Mouse (Mus musculus): ENCODE results near the gene Hoxc9. TPM values are rescaled to one million over a fixed set of nuclear protein-coding genes. Genes with fewer than 3 reads are reported as not detected.
A peak's percentile ranks its signal among the peaks of the same experiment; 100 is the strongest.

The Hoxc9 gene
- total RNA-seq, 1 experiment, result 0.54 TPM

DNA sequence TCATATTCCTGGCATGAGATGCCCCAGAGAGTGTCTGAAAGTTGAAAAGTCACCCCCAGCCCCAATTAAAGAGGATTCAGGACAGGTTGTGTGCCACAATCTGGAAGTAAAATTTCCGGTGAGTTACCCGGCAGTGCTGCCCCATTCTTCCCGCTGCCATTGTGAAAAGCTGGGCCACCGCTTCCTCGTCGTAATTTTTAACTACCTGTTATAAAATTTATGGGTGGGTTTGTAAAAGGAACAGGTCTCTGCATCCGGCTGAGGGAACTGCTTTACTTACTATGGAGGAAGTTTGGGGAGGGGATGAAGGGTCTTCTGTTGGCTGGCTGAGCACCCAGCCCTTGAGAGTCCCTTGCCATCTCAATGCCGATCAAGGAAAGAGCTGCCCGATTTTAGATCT, 20.3 kb downstream of the Hoxc9 start:
- Histone ChIP-seq H3K9me3 (ENCODE audit: control insufficient read depth, insufficient read depth, low read depth, low read length) (no peaks in the 10 kb centered on the region), H3K4me1 (ENCODE audit: control insufficient read depth in 2 of 2, insufficient read depth in 2 of 2, low read length in 2 of 2, poor library complexity in 1 of 2) (peaks cover 0 to 3% of the 10 kb centered on the region in 2 experiments; a peak in 1 of 4 replicates), H3K9ac (ENCODE audit: insufficient read depth, low read depth, low read length, poor library complexity, severe bottlenecking) (no peak overlapping the region), H3K27ac (ENCODE audit: insufficient read depth, low read depth, low read length, poor library complexity, severe bottlenecking) (no peak overlapping the region), H3K36me3 (ENCODE audit: control insufficient read depth, insufficient read depth, low read length, poor library complexity, severe bottlenecking) (no peaks in the 10 kb centered on the region), H3K4me3 (ENCODE audit: insufficient read depth in 1 of 2, low read depth in 1 of 2, low read length in 2 of 2, poor library complexity in 1 of 2, severe bottlenecking in 1 of 2) (no peak overlapping the region)
- no peak for DNase-seq (ENCODE audit: low read depth, low spot score)
- no peak for TF ChIP-seq MAFK (IDR thresholded peaks at IDR 0.05; ENCODE audit: insufficient read depth, low read depth, low read length)
- TF ChIP-seq HCFC1 (IDR thresholded peaks at IDR 0.05; ENCODE audit: borderline replicate concordance, insufficient read depth, low read length), result no peak
- TF ChIP-seq CHD2 (IDR thresholded peaks at IDR 0.05; ENCODE audit: low read depth, low read length), result no peak
- no peak for TF ChIP-seq ZNF384 (IDR thresholded peaks at IDR 0.05; ENCODE audit: low read depth, low read length)
- TF ChIP-seq ZC3H11A (IDR thresholded peaks at IDR 0.05; ENCODE audit: borderline replicate concordance, low read depth, low read length), result no peak
- in situ Hi-C loops (cut with MboI; ENCODE audit: low sequenced_read_pairs in 2 of 2, unreplicated experiment in 2 of 2), result loop anchor here (5.0 to 25.0 kb wide), 2 partner anchors 34 to 316 kb away; partner anchors contain the start of gene Gpr84 (in 1 of the 2)

DNA sequence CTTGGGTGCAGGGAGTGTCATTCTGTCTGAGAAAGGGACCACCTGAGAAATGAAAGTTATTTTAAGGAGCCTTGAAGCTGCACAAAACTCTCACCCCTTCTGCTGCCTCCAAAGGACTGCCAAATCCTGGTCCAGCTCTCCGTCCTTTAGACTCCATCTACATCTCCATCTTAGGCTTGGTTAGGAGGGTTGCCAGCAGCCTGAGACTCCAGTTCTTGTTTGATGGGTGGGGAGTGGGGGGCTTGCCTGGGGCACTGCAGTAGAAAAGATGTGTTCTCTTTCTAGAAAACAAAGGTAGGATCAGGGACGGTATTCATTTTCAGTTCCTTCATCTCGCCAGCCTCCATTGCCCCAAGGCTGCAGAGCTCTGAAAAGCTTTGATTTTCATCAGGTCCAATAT, 21.2 kb downstream of the Hoxc9 start:
- Histone ChIP-seq H3K9me3 (ENCODE audit: control insufficient read depth, insufficient read depth, low read depth, low read length) (no peaks in the 10 kb centered on the region), H3K4me3 (ENCODE audit: insufficient read depth in 1 of 2, low read depth in 1 of 2, low read length in 2 of 2, poor library complexity in 1 of 2, severe bottlenecking in 1 of 2) (no peak overlapping the region), H3K9ac (ENCODE audit: insufficient read depth, low read depth, low read length, poor library complexity, severe bottlenecking) (no peak overlapping the region), H3K36me3 (ENCODE audit: control insufficient read depth, insufficient read depth, low read length, poor library complexity, severe bottlenecking) (no peaks in the 10 kb centered on the region), H3K4me1 (ENCODE audit: control insufficient read depth in 2 of 2, insufficient read depth in 2 of 2, low read length in 2 of 2, poor library complexity in 1 of 2) (peaks cover 0 to 3% of the 10 kb centered on the region in 2 experiments; a peak in 1 of 4 replicates), H3K27ac (ENCODE audit: insufficient read depth, low read depth, low read length, poor library complexity, severe bottlenecking) (no peak overlapping the region)
- TF ChIP-seq CHD2 (IDR thresholded peaks at IDR 0.05; ENCODE audit: low read depth, low read length), result no peak
- no peak for TF ChIP-seq ZNF384 (IDR thresholded peaks at IDR 0.05; ENCODE audit: low read depth, low read length)
- TF ChIP-seq MAFK (IDR thresholded peaks at IDR 0.05; ENCODE audit: insufficient read depth, low read depth, low read length), result no peak
- no peak for TF ChIP-seq ZC3H11A (IDR thresholded peaks at IDR 0.05; ENCODE audit: borderline replicate concordance, low read depth, low read length)
- TF ChIP-seq HCFC1 (IDR thresholded peaks at IDR 0.05; ENCODE audit: borderline replicate concordance, insufficient read depth, low read length), result no peak
- DNase-seq (ENCODE audit: low read depth, low spot score), result no peak
- in situ Hi-C loops (cut with MboI; ENCODE audit: low sequenced_read_pairs in 2 of 2, unreplicated experiment in 2 of 2), result loop anchor here (5.0 to 25.0 kb wide), 2 partner anchors 35 to 315 kb away; partner anchors contain the start of gene Gpr84 (in 1 of the 2)

DNA sequence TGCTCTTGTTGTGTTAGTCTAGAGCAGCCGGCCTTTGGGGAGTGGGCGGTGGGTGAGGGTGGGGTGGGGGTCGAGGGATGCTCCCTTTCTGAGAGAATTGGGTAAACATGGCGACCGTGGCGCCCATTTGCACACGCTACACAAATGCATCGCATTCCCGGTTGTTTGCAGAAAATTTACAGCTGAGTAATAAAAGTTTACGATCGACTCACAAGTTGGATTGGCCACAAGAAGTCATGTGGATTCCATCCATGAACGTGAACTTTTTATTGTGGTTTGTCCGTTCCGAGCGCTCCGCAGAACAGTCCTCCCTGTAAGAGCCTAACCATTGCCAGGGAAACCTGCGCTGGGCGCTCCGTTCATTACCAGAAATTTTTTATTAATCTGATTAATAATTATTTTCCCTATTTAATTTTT, 21.7 kb downstream of the Hoxc9 start, which contains the start of gene Hoxc6:
TSS of gene Hoxc6 (plus strand) at position 319 of the 417 bp plus-strand sequence.
- Histone ChIP-seq H3K27ac (ENCODE audit: insufficient read depth, low read depth, low read length, poor library complexity, severe bottlenecking) (no peak within 1 kb of the TSS), H3K4me1 (ENCODE audit: control insufficient read depth in 2 of 2, insufficient read depth in 2 of 2, low read length in 2 of 2, poor library complexity in 1 of 2) (peaks cover 0 to 3% of the 10 kb centered on the region in 2 experiments; a peak in 1 of 4 replicates), H3K4me3 (ENCODE audit: insufficient read depth in 1 of 2, low read depth in 1 of 2, low read length in 2 of 2, poor library complexity in 1 of 2, severe bottlenecking in 1 of 2) (peak within 1 kb of the TSS; percentile 41 to 49; a peak in 3 of 4 replicates), H3K9me3 (ENCODE audit: control insufficient read depth, insufficient read depth, low read depth, low read length) (no peaks in the 10 kb centered on the region), H3K9ac (ENCODE audit: insufficient read depth, low read depth, low read length, poor library complexity, severe bottlenecking) (no peak within 1 kb of the TSS), H3K36me3 (ENCODE audit: control insufficient read depth, insufficient read depth, low read length, poor library complexity, severe bottlenecking) (no peaks in the 10 kb centered on the region)
- TF ChIP-seq HCFC1 (IDR thresholded peaks at IDR 0.05; ENCODE audit: borderline replicate concordance, insufficient read depth, low read length) (no peak), MAFK (IDR thresholded peaks at IDR 0.05; ENCODE audit: insufficient read depth, low read depth, low read length) (no peak), ZNF384 (IDR thresholded peaks at IDR 0.05; ENCODE audit: low read depth, low read length) (no peak), CHD2 (IDR thresholded peaks at IDR 0.05; ENCODE audit: low read depth, low read length) (no peak), ZC3H11A (IDR thresholded peaks at IDR 0.05; ENCODE audit: borderline replicate concordance, low read depth, low read length) (no peak)
- DNase-seq (ENCODE audit: low read depth, low spot score), result no peak
- in situ Hi-C loops (cut with MboI; ENCODE audit: low sequenced_read_pairs in 2 of 2, unreplicated experiment in 2 of 2), result loop anchor here (5.0 to 25.0 kb wide), 2 partner anchors 36 to 314 kb away; partner anchors contain the start of gene Gpr84 (in 1 of the 2)

DNA sequence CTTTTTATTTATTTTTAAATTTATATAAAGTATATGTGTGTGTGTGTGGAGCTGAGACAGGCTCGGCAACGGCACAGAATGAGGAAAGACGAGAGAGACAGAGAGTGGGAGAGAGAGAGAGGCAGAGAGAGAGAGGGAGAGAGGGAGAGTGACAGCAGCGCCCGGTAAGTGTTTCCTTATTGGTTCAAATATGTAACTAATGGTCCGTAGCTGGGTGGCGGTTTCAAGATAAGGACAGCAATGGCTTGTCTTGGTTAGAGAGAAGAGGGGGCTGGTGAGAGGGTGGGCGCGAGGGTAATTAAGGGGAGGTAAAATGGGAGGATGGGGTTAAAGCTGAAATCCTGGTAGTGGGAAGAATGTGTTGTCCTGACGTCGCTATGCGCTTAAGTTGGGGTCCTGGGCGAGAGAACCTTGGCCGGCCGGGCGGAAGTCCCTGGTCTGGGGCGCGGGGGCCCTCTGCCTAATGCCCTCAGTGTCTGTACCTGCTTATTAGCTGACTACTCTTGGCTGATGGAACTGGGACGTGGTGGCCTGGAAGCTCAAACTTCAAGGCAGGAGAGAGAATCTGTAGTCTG, 22.5 kb downstream of the Hoxc9 start:
- TF ChIP-seq ZC3H11A (IDR thresholded peaks at IDR 0.05; ENCODE audit: borderline replicate concordance, low read depth, low read length) (no peak), CHD2 (IDR thresholded peaks at IDR 0.05; ENCODE audit: low read depth, low read length) (no peak), ZNF384 (IDR thresholded peaks at IDR 0.05; ENCODE audit: low read depth, low read length) (no peak), HCFC1 (IDR thresholded peaks at IDR 0.05; ENCODE audit: borderline replicate concordance, insufficient read depth, low read length) (no peak), MAFK (IDR thresholded peaks at IDR 0.05; ENCODE audit: insufficient read depth, low read depth, low read length) (no peak)
- Histone ChIP-seq H3K9ac (ENCODE audit: insufficient read depth, low read depth, low read length, poor library complexity, severe bottlenecking) (no peak overlapping the region), H3K4me3 (ENCODE audit: insufficient read depth in 1 of 2, low read depth in 1 of 2, low read length in 2 of 2, poor library complexity in 1 of 2, severe bottlenecking in 1 of 2) (peak overlapping the region; percentile 41 to 49; a peak in 3 of 4 replicates), H3K36me3 (ENCODE audit: control insufficient read depth, insufficient read depth, low read length, poor library complexity, severe bottlenecking) (no peaks in the 10 kb centered on the region), H3K4me1 (ENCODE audit: control insufficient read depth in 2 of 2, insufficient read depth in 2 of 2, low read length in 2 of 2, poor library complexity in 1 of 2) (peaks cover 0 to 3% of the 10 kb centered on the region in 2 experiments; a peak in 1 of 4 replicates), H3K27ac (ENCODE audit: insufficient read depth, low read depth, low read length, poor library complexity, severe bottlenecking) (no peak overlapping the region), H3K9me3 (ENCODE audit: control insufficient read depth, insufficient read depth, low read depth, low read length) (no peaks in the 10 kb centered on the region)
- in situ Hi-C loops (cut with MboI; ENCODE audit: low sequenced_read_pairs in 2 of 2, unreplicated experiment in 2 of 2), result loop anchor here (5.0 to 25.0 kb wide), 2 partner anchors 36 to 314 kb away; partner anchors contain the start of gene Gpr84 (in 1 of the 2)
- no peak for DNase-seq (ENCODE audit: low read depth, low spot score)

Data from ES-E14 (cell line).